ENCODE assay signal across 22 mouse cellular contexts in the genomic region with DNA sequence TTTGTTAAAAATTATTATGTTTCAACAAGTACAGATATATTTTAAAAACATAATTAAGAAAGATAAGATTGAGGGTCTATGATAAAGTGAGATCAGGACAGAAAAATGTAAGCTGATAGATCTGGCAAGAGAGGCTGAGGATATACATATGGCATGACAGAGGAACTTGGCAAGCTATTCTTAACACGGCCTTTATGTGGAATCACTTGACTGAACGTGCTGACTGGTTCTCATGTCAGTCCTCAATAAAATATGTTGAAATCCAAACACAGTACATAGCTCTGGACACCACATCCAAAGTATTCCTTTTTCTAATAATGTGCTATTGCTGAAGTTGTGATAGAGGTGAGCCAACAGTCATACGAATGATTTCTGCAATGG.
DNase-seq lines count a peak whose midpoint lies in the region; ATAC-seq and TF ChIP-seq lines count a peak whose summit lies in the region.
"Had no signal": no experiment of that assay in that cellular context is flagged by ENCODE, and none has a peak within 500 bp of the region (broad histone marks: within the 10 kb centered on the region; RNA-seq: fewer than 3 reads in every experiment).

No protein-coding gene starts in this region.

- H3K4me2 ChIP-seq in forebrain, postnatal 0 days (ENCODE audit: low read depth) = no peak overlapping the region
- no peak overlapping the region for H3K4me2 ChIP-seq in forebrain, embryonic 12.5 days
- no peak overlapping the region for H3K4me2 ChIP-seq in intestine, embryonic 15.5 days (replicated peaks)
- H3K4me2 ChIP-seq in intestine, postnatal 0 days (replicated peaks; ENCODE audit: low read depth) = no peak overlapping the region
- H3K4me2 ChIP-seq in lung, embryonic 15.5 days = no peak overlapping the region
- no peak overlapping the region for H3K4me2 ChIP-seq in intestine, embryonic 16.5 days (ENCODE audit: low read depth, low read length)
- H3K4me2 ChIP-seq: forebrain, embryonic 15.5 days; hindbrain, embryonic 15.5 days; limb, embryonic 13.5 days had no signal

- no peaks in the 10 kb centered on the region for H3K9me3 ChIP-seq in forebrain, postnatal 0 days (ENCODE audit: low read length)
- no peaks in the 10 kb centered on the region for H3K9me3 ChIP-seq in forebrain, embryonic 12.5 days
- H3K9me3 ChIP-seq in intestine, embryonic 15.5 days = no peaks in the 10 kb centered on the region
- no peaks in the 10 kb centered on the region for H3K9me3 ChIP-seq in intestine, postnatal 0 days (ENCODE audit: control insufficient read depth)
- no peaks in the 10 kb centered on the region for H3K9me3 ChIP-seq in lung, embryonic 15.5 days
- H3K9me3 ChIP-seq in intestine, embryonic 16.5 days (ENCODE audit: control insufficient read depth, low read length) = no peaks in the 10 kb centered on the region
- H3K9me3 ChIP-seq: forebrain, embryonic 15.5 days; hindbrain, embryonic 15.5 days; limb, embryonic 13.5 days; midbrain, embryonic 10.5 days had no signal

- no peak overlapping the region for H3K4me3 ChIP-seq in forebrain, postnatal 0 days (ENCODE audit: low read depth, low read length)
- H3K4me3 ChIP-seq in forebrain, embryonic 12.5 days (replicated peaks) = no peak overlapping the region
- no peak overlapping the region for H3K4me3 ChIP-seq in intestine, embryonic 15.5 days (replicated peaks)
- H3K4me3 ChIP-seq in intestine, postnatal 0 days (ENCODE audit: low read depth, low read length) = no peak overlapping the region
- no peak overlapping the region for H3K4me3 ChIP-seq in lung, embryonic 15.5 days
- no peak overlapping the region for H3K4me3 ChIP-seq in intestine, embryonic 16.5 days (ENCODE audit: low read length)
- H3K4me3 ChIP-seq: forebrain, embryonic 15.5 days; hindbrain, embryonic 15.5 days; limb, embryonic 13.5 days; midbrain, embryonic 10.5 days had no signal

- no peaks in the 10 kb centered on the region for H3K27me3 ChIP-seq in forebrain, postnatal 0 days (ENCODE audit: insufficient read depth, low read length)
- H3K27me3 ChIP-seq in forebrain, embryonic 12.5 days = no peaks in the 10 kb centered on the region
- H3K27me3 ChIP-seq in intestine, embryonic 15.5 days (replicated peaks) = no peaks in the 10 kb centered on the region
- H3K27me3 ChIP-seq in intestine, postnatal 0 days (replicated peaks; ENCODE audit: control insufficient read depth, insufficient read depth, low read length) = no peaks in the 10 kb centered on the region
- H3K27me3 ChIP-seq in lung, embryonic 15.5 days = no peaks in the 10 kb centered on the region
- H3K27me3 ChIP-seq in intestine, embryonic 16.5 days (replicated peaks; ENCODE audit: control insufficient read depth, insufficient read depth, low read length) = no peaks in the 10 kb centered on the region
- H3K27me3 ChIP-seq: CH12.LX; forebrain, embryonic 15.5 days; hindbrain, embryonic 15.5 days; limb, embryonic 13.5 days had no signal

- H3K27ac ChIP-seq in forebrain, postnatal 0 days (ENCODE audit: low read depth, low read length) = no peak overlapping the region
- no peak overlapping the region for H3K27ac ChIP-seq in forebrain, embryonic 12.5 days
- no peak overlapping the region for H3K27ac ChIP-seq in intestine, embryonic 15.5 days
- no peak overlapping the region for H3K27ac ChIP-seq in intestine, postnatal 0 days (ENCODE audit: low read depth, low read length)
- no peak overlapping the region for H3K27ac ChIP-seq in lung, embryonic 15.5 days
- H3K27ac ChIP-seq in intestine, embryonic 16.5 days (ENCODE audit: low read length) = no peak overlapping the region
- H3K27ac ChIP-seq: forebrain, embryonic 15.5 days; hindbrain, embryonic 15.5 days; limb, embryonic 13.5 days; liver, embryonic 14.5 days; macrophage; midbrain, embryonic 10.5 days had no signal

- WGBS in forebrain, postnatal 0 days = 70% methylated on average over 3 of the region's 3 CpGs
- 82% methylated on average over 3 of the region's 3 CpGs for WGBS in forebrain, embryonic 12.5 days
- WGBS in intestine, embryonic 15.5 days = 63% methylated on average over 3 of the region's 3 CpGs
- WGBS in intestine, postnatal 0 days = 64% methylated on average over 3 of the region's 3 CpGs
- WGBS in lung, embryonic 15.5 days = 36% methylated on average over 3 of the region's 3 CpGs
- WGBS in intestine, embryonic 16.5 days = 64% methylated on average over 3 of the region's 3 CpGs

- ATAC-seq in forebrain, postnatal 0 days = peak; percentile 58
- no peak for ATAC-seq in forebrain, embryonic 12.5 days (ENCODE audit: low FRiP score)
- ATAC-seq in intestine, embryonic 15.5 days = peak; percentile 55; the same call in 1 of the 2 replicates
- ATAC-seq in intestine, postnatal 0 days = no peak
- ATAC-seq in lung, embryonic 15.5 days (ENCODE audit: borderline replicate concordance, extremely low read depth, low FRiP score, low TSS enrichment) = peak; percentile 96
- peak; percentile 52 for ATAC-seq in intestine, embryonic 16.5 days
- ATAC-seq: forebrain, embryonic 15.5 days had no signal

- TF ChIP-seq CTCF in forebrain, postnatal 0 days (IDR thresholded peaks at IDR 0.05; ENCODE audit: low read depth) = no peak
- TF ChIP-seq CTCF in intestine, postnatal 0 days (IDR thresholded peaks at IDR 0.05; ENCODE audit: low read depth) = no peak

- H3K4me1 ChIP-seq in forebrain, postnatal 0 days (ENCODE audit: insufficient read depth) = no peaks in the 10 kb centered on the region
- H3K4me1 ChIP-seq in forebrain, embryonic 12.5 days = no peaks in the 10 kb centered on the region
- H3K4me1 ChIP-seq in intestine, embryonic 15.5 days (replicated peaks) = no peaks in the 10 kb centered on the region
- no peaks in the 10 kb centered on the region for H3K4me1 ChIP-seq in intestine, postnatal 0 days (replicated peaks; ENCODE audit: control insufficient read depth, insufficient read depth, low read length)
- H3K4me1 ChIP-seq in lung, embryonic 15.5 days = peaks cover 5% of the 10 kb centered on the region; the same call in 1 of the 2 replicates
- no peaks in the 10 kb centered on the region for H3K4me1 ChIP-seq in intestine, embryonic 16.5 days (ENCODE audit: control insufficient read depth, insufficient read depth, low read length)
- H3K4me1 ChIP-seq: forebrain, embryonic 15.5 days; hindbrain, embryonic 15.5 days; limb, embryonic 13.5 days; midbrain, embryonic 10.5 days had no signal

- H3K36me3 ChIP-seq in forebrain, postnatal 0 days (ENCODE audit: insufficient read depth) = no peaks in the 10 kb centered on the region
- no peaks in the 10 kb centered on the region for H3K36me3 ChIP-seq in forebrain, embryonic 12.5 days (replicated peaks)
- H3K36me3 ChIP-seq in intestine, embryonic 15.5 days = no peaks in the 10 kb centered on the region
- H3K36me3 ChIP-seq in intestine, postnatal 0 days (ENCODE audit: control insufficient read depth, insufficient read depth) = no peaks in the 10 kb centered on the region
- no peaks in the 10 kb centered on the region for H3K36me3 ChIP-seq in lung, embryonic 15.5 days
- no peaks in the 10 kb centered on the region for H3K36me3 ChIP-seq in intestine, embryonic 16.5 days (ENCODE audit: control insufficient read depth, insufficient read depth, low read length)
- H3K36me3 ChIP-seq: forebrain, embryonic 15.5 days; hindbrain, embryonic 15.5 days; limb, embryonic 13.5 days; midbrain, embryonic 10.5 days had no signal

- peak; percentile 35 for DNase-seq in forebrain, postnatal 0 days
- no peak for DNase-seq in lung, postnatal 25 days (ENCODE audit: low spot score)
- DNase-seq: adrenal gland, postnatal 14 days; cerebellum, adult 18-20 months; cerebellum, postnatal 25 days; embryo, embryonic 11 days; kidney, adult 18-20 months; right cerebral cortex, postnatal 14 days; spleen, adult 18-20 months; thymus, adult 2 months had no signal

- no peak overlapping the region for H3K9ac ChIP-seq in forebrain, postnatal 0 days
- H3K9ac ChIP-seq in forebrain, embryonic 12.5 days = no peak overlapping the region
- H3K9ac ChIP-seq in intestine, embryonic 15.5 days = no peak overlapping the region
- H3K9ac ChIP-seq in intestine, postnatal 0 days (ENCODE audit: low read depth, low read length) = no peak overlapping the region
- no peak overlapping the region for H3K9ac ChIP-seq in lung, embryonic 15.5 days
- no peak overlapping the region for H3K9ac ChIP-seq in intestine, embryonic 16.5 days (ENCODE audit: low read depth, low read length)
- H3K9ac ChIP-seq: forebrain, embryonic 15.5 days; hindbrain, embryonic 15.5 days; limb, embryonic 13.5 days; liver, embryonic 14.5 days had no signal

Comparison
In these comparisons a context has a peak if more than half of its experiments do, and no peak if none do; other contexts are left out.
1. ATAC-seq: peak in forebrain, postnatal 0 days (single experiment), intestine, embryonic 15.5 days (single experiment), lung, embryonic 15.5 days (single experiment) and intestine, embryonic 16.5 days (single experiment); none in forebrain, embryonic 12.5 days (single experiment) and intestine, postnatal 0 days (single experiment).